Mouse (Mus musculus) testis, adult 2 months (tissue): Measurements from ENCODE around the gene Plekhg1. TPM values are rescaled to one million over a fixed set of nuclear protein-coding genes. Genes with fewer than 3 reads are reported as not detected.

Experiments
- H3K27ac ChIP-seq: fragments of 200-500 bp; 2 replicates; pipeline ENCODE4 v1.5.1; 2012; ENCODE audit warnings: low read depth, low read length; ENCODE audit not compliant: control insufficient read depth, insufficient read depth
- H3K27me3 ChIP-seq: fragments of 200-500 bp; 2 replicates; pipeline ENCODE4 v1.6.1; 2012; ENCODE audit warnings: mild to moderate bottlenecking, low read length, moderate library complexity; ENCODE audit not compliant: control insufficient read depth, insufficient read depth
- H3K36me3 ChIP-seq: fragments of 200-500 bp; 2 replicates; pipeline ENCODE4 v1.6.1; 2012; ENCODE audit warnings: mild to moderate bottlenecking, low read length; ENCODE audit not compliant: control insufficient read depth, insufficient read depth
- H3K4me1 ChIP-seq: fragments of 200-500 bp; 2 replicates; pipeline ENCODE4 v1.6.1; 2012; ENCODE audit warnings: low read length; ENCODE audit not compliant: control insufficient read depth, insufficient read depth
- H3K4me3 ChIP-seq: fragments of 200-500 bp; 2 replicates; pipeline ENCODE4 v1.5.1; 2012; ENCODE audit warnings: low read depth, mild to moderate bottlenecking, low read length, moderate library complexity, mixed read lengths; ENCODE audit not compliant: control insufficient read depth
- CTCF ChIP-seq: fragments of 200-500 bp; IDR thresholded peaks from 2 replicates; pipeline ENCODE4 v1.5.1; 2012; ENCODE audit warnings: low read depth, mild to moderate bottlenecking, inconsistent platforms, low read length, moderate library complexity; ENCODE audit not compliant: control insufficient read depth, insufficient read depth, insufficient replicate concordance
- POLR2A ChIP-seq: fragments of 200-500 bp; IDR thresholded peaks from 2 replicates; pipeline ENCODE4 v1.6.1; 2012; ENCODE audit warnings: low read depth, mild to moderate bottlenecking, inconsistent platforms, low read length, moderate library complexity; ENCODE audit not compliant: control insufficient read depth
- polyA plus RNA-seq: library from polyadenylated mRNA; depleted of rRNA; stranded (reverse); fragments of >200 nt; gene quantifications from 2 replicates; pipeline ENCODE4 v1.2.3, GENCODE M21; 2012

Gene Plekhg1
- polyA plus RNA-seq, 1 experiment = 4.8 TPM

DNA sequence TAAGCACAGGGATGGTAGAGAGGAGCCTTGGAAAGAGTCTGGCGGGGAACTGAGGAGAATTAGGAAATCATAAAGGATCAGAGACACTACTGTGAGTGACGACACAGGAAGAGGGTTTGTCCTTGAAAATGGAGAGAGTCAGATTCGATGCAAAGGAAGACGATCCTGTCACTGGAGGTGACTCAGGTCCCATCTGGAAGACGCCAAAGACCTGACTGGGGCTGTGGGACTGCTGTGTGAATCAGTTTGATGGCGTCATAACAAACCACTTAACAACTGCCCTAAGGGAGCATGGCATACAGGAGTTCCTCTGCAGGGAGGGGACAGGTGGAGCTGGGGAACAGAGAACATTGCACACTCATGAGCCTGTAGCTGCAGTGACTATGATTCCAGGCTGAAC, 202.1 kb downstream of the Plekhg1 start:
- no peaks in the 10 kb centered on the region for H3K36me3 ChIP-seq
- TF ChIP-seq CTCF = no peak
- TF ChIP-seq POLR2A = no peak
- H3K27ac ChIP-seq = no peak overlapping the region
- H3K4me1 ChIP-seq = 0 out of 2 replicates have a peak, but pooled peaks cover 2% of the 10 kb centered on the region
- no peak overlapping the region for H3K4me3 ChIP-seq
- H3K27me3 ChIP-seq = no peaks in the 10 kb centered on the region

DNA sequence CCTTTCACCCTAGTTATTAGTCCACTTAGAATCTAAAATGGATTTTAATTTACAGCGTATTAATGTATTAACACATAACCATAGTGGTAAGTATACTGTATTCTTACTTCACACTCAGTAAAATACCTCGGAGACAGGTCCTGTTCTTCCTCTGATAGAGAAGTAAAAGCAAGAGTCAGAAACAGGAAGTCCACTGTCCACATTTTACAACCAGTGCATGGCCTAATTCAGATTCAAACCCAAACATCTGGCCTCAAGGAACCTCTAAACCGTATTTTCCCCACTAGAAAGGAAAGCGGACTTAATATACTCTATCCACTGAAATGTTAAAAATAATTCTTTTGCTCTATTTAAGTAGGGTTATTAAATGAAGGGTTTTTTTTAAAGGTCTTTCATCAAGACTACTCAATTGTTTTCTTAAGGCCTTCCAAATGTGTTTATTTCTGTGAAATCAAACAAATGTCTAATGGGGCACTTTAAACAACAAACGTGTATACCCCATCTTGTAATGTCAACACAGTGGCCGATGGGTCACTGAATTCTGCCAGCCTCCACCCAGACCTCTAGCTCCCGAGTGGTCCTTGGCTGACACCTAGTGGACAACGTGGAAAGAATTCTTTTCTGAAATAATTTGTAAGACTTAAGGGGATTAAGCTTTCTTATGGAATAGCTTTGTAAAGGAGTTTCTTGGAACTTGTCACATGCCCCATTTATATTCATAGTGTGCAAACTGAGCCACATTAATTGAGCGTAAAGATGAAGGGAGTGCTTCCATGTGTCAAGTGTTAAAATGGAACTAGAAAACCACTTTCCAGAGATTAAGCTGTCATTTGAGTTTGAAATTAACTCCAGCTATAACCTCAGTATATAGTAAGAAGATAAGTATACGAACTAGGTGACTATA, 203.6 kb downstream of the Plekhg1 start:
- H3K36me3 ChIP-seq = no peaks in the 10 kb centered on the region
- H3K4me1 ChIP-seq = 0 out of 2 replicates have a peak, but pooled peaks cover 2% of the 10 kb centered on the region
- no peak overlapping the region for H3K27ac ChIP-seq
- no peaks in the 10 kb centered on the region for H3K27me3 ChIP-seq
- TF ChIP-seq POLR2A (no peak), CTCF (peak; percentile 48; the same call in 1 of the 2 replicates)
- H3K4me3 ChIP-seq = no peak overlapping the region

DNA sequence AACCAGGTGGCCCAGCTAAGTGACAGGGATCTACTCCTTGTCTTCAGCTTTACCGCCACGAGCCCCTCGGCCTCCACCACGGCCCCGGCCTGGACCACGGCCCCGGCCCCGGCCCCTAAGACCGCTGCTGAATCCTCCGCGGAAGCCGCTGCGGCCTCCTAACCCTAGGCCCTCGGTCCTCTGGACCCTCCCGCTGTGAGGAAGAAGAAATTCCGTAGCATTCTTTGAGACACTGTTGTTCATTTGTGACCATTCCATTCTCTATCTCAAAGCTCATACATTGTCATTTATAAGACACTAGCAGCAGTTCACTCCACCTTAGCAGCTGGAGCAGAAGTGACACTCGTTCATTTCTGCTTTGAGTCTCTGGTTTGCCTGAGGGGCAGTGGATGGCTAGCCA, 206.7 kb downstream of the Plekhg1 start:
- Histone ChIP-seq H3K27me3 (no peaks in the 10 kb centered on the region), H3K36me3 (no peaks in the 10 kb centered on the region), H3K27ac (no peak overlapping the region), H3K4me1 (no peaks in the 10 kb centered on the region), H3K4me3 (no peak overlapping the region)
- no peak for TF ChIP-seq CTCF
- TF ChIP-seq POLR2A = no peak

DNA sequence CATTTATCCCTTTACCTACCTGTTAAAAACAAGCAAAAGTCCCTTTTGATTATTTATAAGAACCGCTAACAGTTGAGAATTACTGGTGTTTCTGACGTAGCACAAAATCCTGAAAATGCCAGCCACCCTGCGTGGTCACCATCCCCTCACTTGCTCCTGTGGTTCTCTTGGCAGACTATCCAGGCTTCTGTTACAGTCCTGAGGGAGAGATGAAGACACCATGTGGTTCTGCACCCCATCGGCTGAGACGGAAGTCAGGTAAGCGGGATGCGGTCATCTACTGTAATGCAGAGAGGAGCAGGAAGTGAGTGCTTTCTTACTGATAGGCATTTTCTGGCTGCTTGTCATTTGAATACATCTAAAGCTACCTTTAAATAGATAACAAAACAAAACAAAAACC, 207.2 kb downstream of the Plekhg1 start:
- no peaks in the 10 kb centered on the region for H3K36me3 ChIP-seq
- no peaks in the 10 kb centered on the region for H3K4me1 ChIP-seq
- no peak overlapping the region for H3K4me3 ChIP-seq
- no peak overlapping the region for H3K27ac ChIP-seq
- no peaks in the 10 kb centered on the region for H3K27me3 ChIP-seq
- no peak for TF ChIP-seq POLR2A
- TF ChIP-seq CTCF = no peak

DNA sequence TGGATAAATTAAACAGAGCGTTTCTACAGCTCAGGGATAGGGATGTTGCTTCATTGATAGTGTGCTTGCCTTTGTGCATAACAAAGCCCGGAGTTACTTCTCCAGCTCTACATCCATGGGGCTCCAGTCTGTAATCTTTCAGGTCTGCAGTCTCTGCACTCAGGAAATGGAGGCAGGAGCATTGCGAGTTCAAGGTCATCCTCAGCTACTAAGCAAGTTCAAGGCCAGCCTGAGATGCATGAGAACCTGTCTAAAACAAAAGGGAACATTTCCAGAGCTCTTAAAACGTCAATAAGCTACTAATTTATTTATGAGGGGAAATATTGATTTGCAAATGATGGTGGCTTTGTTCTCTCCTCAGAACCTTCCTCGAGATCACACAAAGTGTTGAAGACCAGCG, 209.1 kb downstream of the Plekhg1 start:
- H3K4me3 ChIP-seq = no peak overlapping the region
- no peaks in the 10 kb centered on the region for H3K4me1 ChIP-seq
- TF ChIP-seq POLR2A (no peak), CTCF (no peak)
- H3K36me3 ChIP-seq = no peaks in the 10 kb centered on the region
- H3K27me3 ChIP-seq = no peaks in the 10 kb centered on the region
- H3K27ac ChIP-seq = no peak overlapping the region

DNA sequence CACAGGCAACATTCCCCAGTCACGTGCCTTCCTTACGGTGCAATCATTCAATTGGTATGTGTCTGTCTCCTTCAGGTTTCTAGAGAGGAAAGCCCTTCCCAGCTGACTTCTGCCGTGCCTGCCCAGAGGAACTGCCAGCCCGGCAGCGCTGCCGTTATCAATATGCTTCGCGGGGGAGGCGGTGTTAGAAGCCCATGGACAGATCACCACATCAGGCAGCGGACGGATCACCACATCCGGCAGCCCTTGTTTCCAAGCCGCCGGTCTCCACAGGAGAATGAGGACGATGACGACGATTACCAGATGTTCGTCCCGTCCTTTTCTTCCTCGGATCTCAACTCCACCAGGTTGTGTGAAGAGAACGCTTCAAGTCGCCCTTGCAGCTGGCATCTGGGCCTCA, 216.3 kb downstream of the Plekhg1 start:
- no peak for TF ChIP-seq POLR2A
- no peak for TF ChIP-seq CTCF
- no peak overlapping the region for H3K27ac ChIP-seq
- H3K4me1 ChIP-seq = no peaks in the 10 kb centered on the region
- no peaks in the 10 kb centered on the region for H3K27me3 ChIP-seq
- H3K4me3 ChIP-seq = no peak overlapping the region
- H3K36me3 ChIP-seq = no peaks in the 10 kb centered on the region

DNA sequence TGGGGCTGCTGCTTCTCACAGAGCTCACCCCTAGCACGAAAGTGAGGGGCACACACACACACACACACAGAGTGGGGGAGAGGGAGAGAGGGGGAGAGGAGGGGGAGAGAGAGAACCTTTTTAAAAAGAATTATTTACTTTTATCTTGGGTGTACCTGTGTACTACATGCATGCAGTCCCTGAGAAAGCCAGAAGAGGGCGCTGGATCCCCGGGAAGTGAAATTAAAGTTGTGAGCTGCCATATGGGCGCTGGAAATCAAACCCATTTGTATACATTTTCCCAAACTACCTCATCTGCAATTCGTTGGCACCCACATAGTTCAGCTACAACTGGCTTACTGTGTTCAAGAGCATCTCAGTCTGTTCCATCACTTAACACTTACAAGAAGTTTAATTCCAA, 218.4 kb downstream of the Plekhg1 start:
- no peaks in the 10 kb centered on the region for H3K27me3 ChIP-seq
- TF ChIP-seq CTCF (peak; percentile 29; the same call in 1 of the 2 replicates), POLR2A (no peak)
- no peaks in the 10 kb centered on the region for H3K4me1 ChIP-seq
- H3K27ac ChIP-seq = no peak overlapping the region
- H3K36me3 ChIP-seq = no peaks in the 10 kb centered on the region
- H3K4me3 ChIP-seq = no peak overlapping the region

DNA sequence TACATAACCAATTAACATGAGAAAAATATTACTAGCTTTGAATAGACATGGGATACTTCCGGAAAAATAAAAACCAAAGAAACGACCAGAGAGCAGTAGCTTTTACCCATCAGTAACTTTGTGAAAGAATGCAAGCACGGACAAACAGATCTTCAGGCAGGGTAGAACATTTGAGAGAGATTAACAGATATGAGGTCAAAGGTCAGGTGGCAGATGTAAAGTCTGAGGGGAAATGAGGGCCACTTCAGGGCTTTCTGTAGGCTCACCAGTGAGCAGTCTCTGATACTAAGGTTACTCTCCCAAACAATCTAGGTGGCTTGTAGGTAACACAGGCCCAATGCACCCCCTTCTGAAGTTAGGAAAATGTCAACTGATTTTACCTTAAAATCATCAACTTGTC, 228.9 kb downstream of the Plekhg1 start:
- Histone ChIP-seq H3K27me3 (no peaks in the 10 kb centered on the region), H3K36me3 (no peaks in the 10 kb centered on the region), H3K4me1 (peaks cover 13% of the 10 kb centered on the region), H3K4me3 (no peak overlapping the region), H3K27ac (no peak overlapping the region)
- no peak for TF ChIP-seq CTCF
